Mouse (Mus musculus) forebrain, embryonic 14.5 days (tissue): ENCODE results near the gene Mesp1. TPM values are rescaled to one million over a fixed set of nuclear protein-coding genes. Genes with fewer than 3 reads are reported as not detected.

ENCODE experiments used
- ATAC-seq: fragments of 200-750 bp; cut with Nextera tagmentation; 2 replicates; pipeline ENCODE4 v1.8.0; 2017; ENCODE audit warnings: mild to moderate bottlenecking, moderate library complexity
- DNase-seq: peaks from one replicate; pipeline ENCODE4 v3.0.0-alpha.2; 2015; ENCODE audit warnings: low spot score
- H3K27ac ChIP-seq: fragments of 300-500 bp; sonication (generic); 2 replicates; pipeline ENCODE4 v1.5.1; 2014; ENCODE audit warnings: low read depth, mild to moderate bottlenecking, control low read depth, low read length, moderate library complexity
- H3K27me3 ChIP-seq: fragments of 300-500 bp; sonication (generic); replicated peaks from 2 replicates; pipeline ENCODE4 v1.6.1; 2014; ENCODE audit warnings: low read length, control low read depth, mixed read lengths; ENCODE audit not compliant: control insufficient read depth, insufficient read depth
- H3K36me3 ChIP-seq: fragments of 300-500 bp; sonication (generic); 2 replicates; pipeline ENCODE4 v1.6.1; 2014; ENCODE audit warnings: low read length, control low read depth; ENCODE audit not compliant: control insufficient read depth, insufficient read depth
- H3K4me1 ChIP-seq: fragments of 300-500 bp; sonication (generic); 2 replicates; pipeline ENCODE4 v1.6.1; 2014; ENCODE audit warnings: antibody characterized with exemption, low read length, control low read depth; ENCODE audit not compliant: control insufficient read depth, insufficient read depth
- H3K4me2 ChIP-seq: fragments of 300-500 bp; sonication (generic); 2 replicates; pipeline ENCODE4 v1.6.1; 2014; ENCODE audit warnings: mild to moderate bottlenecking, control low read depth, low read length
- H3K4me3 ChIP-seq: fragments of 300-500 bp; sonication (generic); 2 replicates; pipeline ENCODE4 v1.5.1; 2014; ENCODE audit warnings: low read depth, low read length, control low read depth
- H3K9ac ChIP-seq: fragments of 300-500 bp; sonication (generic); 2 replicates; pipeline ENCODE4 v1.6.1; 2014; ENCODE audit warnings: mild to moderate bottlenecking, low read length, control low read depth, moderate library complexity
- H3K9me3 ChIP-seq: fragments of 300-500 bp; sonication (generic); replicated peaks from 2 replicates; pipeline ENCODE4 v1.6.1; 2016; ENCODE audit warnings: low read length, control low read depth, mixed read lengths; ENCODE audit not compliant: control insufficient read depth
- WGBS: fragments of 180-500 bp; shearing (Covaris S2); extraction: QIAGEN DNeasy Blood & Tissue Kit; methylation state at CpG from one replicate; pipeline ENCODE4 v1.1.7; 2014; 5-methylcytosine and 5-hydroxymethylcytosine counted together
- polyA plus RNA-seq: library from polyadenylated mRNA; unstranded; fragments of >200 nt; fragmentation: Nextera tagmentation; extraction: Ambion mirVana; gene quantifications from 2 replicates; pipeline ENCODE4 v1.2.1, GENCODE M21; 2014

Gene Mesp1
- polyA plus RNA-seq: not detected in 2 replicates

- H3K27ac ChIP-seq: no peak within 1 kb of the TSS
- ATAC-seq: no peak
- no peak for DNase-seq
- H3K36me3 ChIP-seq: no peaks in the 10 kb centered on the region
- WGBS: 72% methylated on average over 6 of the region's 6 CpGs
- H3K27me3 ChIP-seq: peaks cover 26% of the 10 kb centered on the region
- H3K4me3 ChIP-seq: peak within 1 kb of the TSS; percentile 43
- H3K4me2 ChIP-seq: peak within 1 kb of the TSS; percentile 78
- H3K9ac ChIP-seq: peak within 1 kb of the TSS; percentile 54
- peaks cover 6% of the 10 kb centered on the region for H3K4me1 ChIP-seq
- no peaks in the 10 kb centered on the region for H3K9me3 ChIP-seq
These were observed at the start of gene Mesp1 for GRCm38 (mm10) chr7:79793688-79794087. TSS of gene Mesp1 (minus strand) at chr7:79793788.

- Histone ChIP-seq H3K9me3 (no peaks in the 10 kb centered on the region), H3K9ac (no peak overlapping the region), H3K27me3 (peaks cover 1% of the 10 kb centered on the region; the same call in 1 of the 2 replicates), H3K4me1 (no peaks in the 10 kb centered on the region), H3K36me3 (no peaks in the 10 kb centered on the region), H3K4me3 (no peak overlapping the region), H3K4me2 (no peak overlapping the region), H3K27ac (no peak overlapping the region)
- ATAC-seq (no peak), DNase-seq (no peak)
- 80% methylated on average over 7 of the region's 7 CpGs for WGBS
These were observed 48.6 kb upstream of the Mesp1 start for GRCm38 (mm10) chr7:79842163-79842562.

- WGBS: 64% methylated on average over 2 of the region's 2 CpGs
- H3K4me1 ChIP-seq: no peaks in the 10 kb centered on the region
- H3K4me2 ChIP-seq: no peak overlapping the region
- H3K9ac ChIP-seq: no peak overlapping the region
- ATAC-seq: no peak
- H3K36me3 ChIP-seq: no peaks in the 10 kb centered on the region
- no peak overlapping the region for H3K4me3 ChIP-seq
- no peaks in the 10 kb centered on the region for H3K27me3 ChIP-seq
- H3K9me3 ChIP-seq: no peaks in the 10 kb centered on the region
- H3K27ac ChIP-seq: no peak overlapping the region
- no peak for DNase-seq
These were observed 43.7 kb upstream of the Mesp1 start for GRCm38 (mm10) chr7:79837247-79837646.

GRCm38 (mm10) chr7:79835196-79835595 lies 41.6 kb upstream of the Mesp1 start:
- no peaks in the 10 kb centered on the region for H3K27me3 ChIP-seq
- no peak overlapping the region for H3K9ac ChIP-seq
- ATAC-seq (no peak), DNase-seq (no peak)
- no peaks in the 10 kb centered on the region for H3K9me3 ChIP-seq
- no peak overlapping the region for H3K4me3 ChIP-seq
- no peak overlapping the region for H3K4me2 ChIP-seq
- no peaks in the 10 kb centered on the region for H3K4me1 ChIP-seq
- H3K27ac ChIP-seq: no peak overlapping the region
- no peaks in the 10 kb centered on the region for H3K36me3 ChIP-seq
- WGBS: 97% methylated on average over 6 of the region's 6 CpGs

- no peak overlapping the region for H3K4me3 ChIP-seq
- H3K27me3 ChIP-seq: no peaks in the 10 kb centered on the region
- no peak for ATAC-seq
- no peak for DNase-seq
- no peak overlapping the region for H3K9ac ChIP-seq
- no peak overlapping the region for H3K27ac ChIP-seq
- no peaks in the 10 kb centered on the region for H3K36me3 ChIP-seq
- H3K4me2 ChIP-seq: no peak overlapping the region
- no peaks in the 10 kb centered on the region for H3K9me3 ChIP-seq
- no peaks in the 10 kb centered on the region for H3K4me1 ChIP-seq
These were observed 39.4 kb upstream of the Mesp1 start for GRCm38 (mm10) chr7:79832980-79833379.

GRCm38 (mm10) chr7:79831585-79831984 lies 38.0 kb upstream of the Mesp1 start:
- no peak for DNase-seq

GRCm38 (mm10) chr7:79831145-79831544 lies 37.6 kb upstream of the Mesp1 start:
- WGBS: 81% methylated on average over 6 of the region's 6 CpGs
- ATAC-seq: no peak
- no peak overlapping the region for H3K4me3 ChIP-seq

More at GRCm38 (mm10) chr7:79831585-79831984, 38.0 kb upstream of the Mesp1 start:
- H3K9me3 ChIP-seq: no peaks in the 10 kb centered on the region
- no peak for ATAC-seq
- no peak overlapping the region for H3K4me3 ChIP-seq
- H3K27me3 ChIP-seq: no peaks in the 10 kb centered on the region
- 75% methylated on average over 6 of the region's 6 CpGs for WGBS
- H3K27ac ChIP-seq: no peak overlapping the region
- H3K36me3 ChIP-seq: no peaks in the 10 kb centered on the region
- H3K4me1 ChIP-seq: no peaks in the 10 kb centered on the region
- no peak overlapping the region for H3K4me2 ChIP-seq
- no peak overlapping the region for H3K9ac ChIP-seq

GRCm38 (mm10) chr7:79828341-79828740 lies 34.8 kb upstream of the Mesp1 start:
- Histone ChIP-seq H3K36me3 (no peaks in the 10 kb centered on the region), H3K4me1 (no peaks in the 10 kb centered on the region), H3K9ac (no peak overlapping the region), H3K4me2 (no peak overlapping the region), H3K9me3 (no peaks in the 10 kb centered on the region), H3K27ac (no peak overlapping the region), H3K4me3 (no peak overlapping the region), H3K27me3 (no peaks in the 10 kb centered on the region)
- WGBS: 75% methylated on average over 3 of the region's 3 CpGs
- no peak for ATAC-seq
- no peak for DNase-seq

More at GRCm38 (mm10) chr7:79831145-79831544, 37.6 kb upstream of the Mesp1 start:
- DNase-seq: no peak
- H3K27ac ChIP-seq: no peak overlapping the region
- no peaks in the 10 kb centered on the region for H3K4me1 ChIP-seq
- H3K36me3 ChIP-seq: no peaks in the 10 kb centered on the region
- H3K4me2 ChIP-seq: no peak overlapping the region
- no peaks in the 10 kb centered on the region for H3K27me3 ChIP-seq
- H3K9me3 ChIP-seq: no peaks in the 10 kb centered on the region
- no peak overlapping the region for H3K9ac ChIP-seq

- no peaks in the 10 kb centered on the region for H3K4me1 ChIP-seq
These were observed 28.6 kb upstream of the Mesp1 start for GRCm38 (mm10) chr7:79822092-79822695.

More at GRCm38 (mm10) chr7:79822092-79822695, 28.6 kb upstream of the Mesp1 start:
- WGBS: 84% methylated on average over 12 of the region's 12 CpGs
- H3K9me3 ChIP-seq: no peaks in the 10 kb centered on the region
- H3K4me2 ChIP-seq: no peak overlapping the region
- DNase-seq (no peak), ATAC-seq (no peak)
- no peaks in the 10 kb centered on the region for H3K36me3 ChIP-seq
- no peak overlapping the region for H3K27ac ChIP-seq
- H3K27me3 ChIP-seq: no peaks in the 10 kb centered on the region
- H3K4me3 ChIP-seq: no peak overlapping the region
- no peak overlapping the region for H3K9ac ChIP-seq
